Comparison of ENCODE assay signal across 8 mouse cellular contexts in genomic region chr14:48246236-48246635, GRCm38 (mm10).
A peak's percentile ranks its signal among the peaks of the same experiment; 100 is the strongest.
DNase-seq lines count a peak whose midpoint lies in the region.

No protein-coding gene starts in this region.

- no peaks in the 10 kb centered on the region for H3K36me3 ChIP-seq in macrophage (ENCODE audit: inconsistent target)

- peak overlapping the region; percentile 33 for H3K27ac ChIP-seq in macrophage

- H3K4me3 ChIP-seq in macrophage (ENCODE audit: inconsistent target), result no peak overlapping the region

- intact Hi-C loops in gastrocnemius, postnatal 14 days (cut with DNase I; ENCODE audit: low total_unique reads), result no loop called here

- 0% methylated on average over 3 of the region's 3 CpGs for whole genome bisulfite sequencing in macrophage (ENCODE audit: missing documents)

- no peaks in the 10 kb centered on the region for H3K79me2 ChIP-seq in macrophage (ENCODE audit: inconsistent target)

- peak; percentile 23 for DNase-seq in gastrocnemius, postnatal 14 days
- DNase-seq in gastrocnemius, adult 18-20 months (ENCODE audit: low spot score), result no peak
- DNase-seq in 416B (ENCODE audit: low read depth), result peak; percentile 63
- DNase-seq in heart, adult 9 months (ENCODE audit: low spot score in 2 of 2), result peak; percentile 27 to 36
- DNase-seq in thymus, postnatal 4 days, result peak; percentile 61
- DNase-seq in right cerebral cortex, postnatal 14 days, result no peak
- DNase-seq in adrenal gland, adult 8-10 months, result no peak

Comparison
In these comparisons a context has a peak if more than half of its experiments do, and no peak if none do; other contexts are left out.
1. DNase-seq: peak in gastrocnemius, postnatal 14 days (single experiment), 416B (single experiment), heart, adult 9 months (2 of 2) and thymus, postnatal 4 days (single experiment); none in gastrocnemius, adult 18-20 months (single experiment), right cerebral cortex, postnatal 14 days (single experiment) and adrenal gland, adult 8-10 months (single experiment).